Mouse (Mus musculus) embryonic fibroblast, embryonic 13.5 days (primary cell): ENCODE results near the gene Pigz. TPM values are rescaled to one million over a fixed set of nuclear protein-coding genes. Genes with fewer than 3 reads are reported as not detected.

Experiments used
- H3K27ac ChIP-seq: 2 replicates; pipeline ENCODE4 v1.5.1; 2012; ENCODE audit warnings: low read length, control low read depth, inconsistent platforms; ENCODE audit not compliant: insufficient read depth
- H3K4me1 ChIP-seq: 2 replicates; pipeline ENCODE4 v1.6.1; 2011; ENCODE audit warnings: low read length; ENCODE audit not compliant: control insufficient read depth, insufficient read depth
- H3K4me3 ChIP-seq: 2 replicates; pipeline ENCODE4 v1.5.1; 2011; ENCODE audit warnings: mild to moderate bottlenecking, control low read depth, low read length; ENCODE audit not compliant: insufficient read depth
- CTCF ChIP-seq: IDR thresholded peaks from 2 replicates; pipeline ENCODE4 v1.5.1; 2011; ENCODE audit warnings: mild to moderate bottlenecking, control low read depth, low read length, moderate library complexity, borderline replicate concordance; ENCODE audit not compliant: insufficient read depth
- POLR2A ChIP-seq: IDR thresholded peaks from 2 replicates; pipeline ENCODE4 v1.6.1; 2011; ENCODE audit warnings: low read depth, mild to moderate bottlenecking, control low read depth, low read length, moderate library complexity
- polyA plus RNA-seq: library from polyadenylated mRNA; stranded (reverse); fragments of >200 nt; gene quantifications from 2 replicates; pipeline ENCODE4 v1.2.4, GENCODE M21; 2011; ENCODE audit warnings: low read depth; ENCODE audit not compliant: missing spikeins, insufficient read length

Gene Pigz
- polyA plus RNA-seq, 1 experiment, result not detected

DNA sequence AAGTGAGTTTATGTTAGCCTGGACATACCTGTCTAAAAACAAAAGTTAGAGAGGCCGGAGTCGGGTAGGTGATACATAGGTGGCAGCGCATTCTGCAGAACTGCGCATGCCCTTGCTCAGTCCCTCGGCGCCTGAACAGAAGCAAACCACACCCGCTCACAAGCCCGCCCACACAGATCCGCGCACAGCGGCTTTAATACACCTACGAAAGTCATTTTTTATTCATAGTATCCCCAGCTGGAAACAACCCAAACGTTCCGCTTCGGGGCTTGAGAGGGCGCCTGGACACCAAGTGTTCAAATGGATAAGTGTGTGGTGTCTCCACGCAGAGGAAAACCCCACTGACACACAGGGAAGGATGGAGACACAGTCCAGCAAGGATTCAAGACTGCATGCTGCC is 2.3 kb upstream of the Pigz start:
- H3K4me1 ChIP-seq, result peaks cover 4% of the 10 kb centered on the region; the same call in 1 of the 2 replicates
- TF ChIP-seq CTCF, result no peak
- no peak for TF ChIP-seq POLR2A
- H3K27ac ChIP-seq, result no peak overlapping the region
- no peak overlapping the region for H3K4me3 ChIP-seq

DNA sequence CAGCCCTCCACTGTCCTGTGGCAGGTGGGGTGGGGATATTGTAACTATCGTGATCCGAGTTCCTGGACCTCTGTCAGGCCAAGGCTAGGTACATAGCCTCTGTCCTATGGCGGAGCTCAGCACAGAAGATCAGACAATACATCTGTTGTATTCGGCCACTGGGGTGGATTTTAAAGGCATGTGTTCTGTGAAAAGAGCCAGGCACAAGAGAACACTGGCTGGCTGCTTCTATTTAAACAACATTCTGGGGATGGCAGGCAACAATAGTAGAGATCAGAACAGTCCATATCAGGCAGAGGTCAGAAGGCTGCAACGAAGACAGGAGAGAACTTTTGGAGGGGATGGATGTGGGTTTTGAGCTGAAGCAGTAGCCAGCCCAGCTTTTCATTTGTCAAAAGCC is 1.4 kb upstream of the Pigz start:
- no peak for TF ChIP-seq CTCF
- no peak for TF ChIP-seq POLR2A
- Histone ChIP-seq H3K4me3 (no peak overlapping the region), H3K4me1 (peaks cover 4% of the 10 kb centered on the region; the same call in 1 of the 2 replicates), H3K27ac (no peak overlapping the region)

DNA sequence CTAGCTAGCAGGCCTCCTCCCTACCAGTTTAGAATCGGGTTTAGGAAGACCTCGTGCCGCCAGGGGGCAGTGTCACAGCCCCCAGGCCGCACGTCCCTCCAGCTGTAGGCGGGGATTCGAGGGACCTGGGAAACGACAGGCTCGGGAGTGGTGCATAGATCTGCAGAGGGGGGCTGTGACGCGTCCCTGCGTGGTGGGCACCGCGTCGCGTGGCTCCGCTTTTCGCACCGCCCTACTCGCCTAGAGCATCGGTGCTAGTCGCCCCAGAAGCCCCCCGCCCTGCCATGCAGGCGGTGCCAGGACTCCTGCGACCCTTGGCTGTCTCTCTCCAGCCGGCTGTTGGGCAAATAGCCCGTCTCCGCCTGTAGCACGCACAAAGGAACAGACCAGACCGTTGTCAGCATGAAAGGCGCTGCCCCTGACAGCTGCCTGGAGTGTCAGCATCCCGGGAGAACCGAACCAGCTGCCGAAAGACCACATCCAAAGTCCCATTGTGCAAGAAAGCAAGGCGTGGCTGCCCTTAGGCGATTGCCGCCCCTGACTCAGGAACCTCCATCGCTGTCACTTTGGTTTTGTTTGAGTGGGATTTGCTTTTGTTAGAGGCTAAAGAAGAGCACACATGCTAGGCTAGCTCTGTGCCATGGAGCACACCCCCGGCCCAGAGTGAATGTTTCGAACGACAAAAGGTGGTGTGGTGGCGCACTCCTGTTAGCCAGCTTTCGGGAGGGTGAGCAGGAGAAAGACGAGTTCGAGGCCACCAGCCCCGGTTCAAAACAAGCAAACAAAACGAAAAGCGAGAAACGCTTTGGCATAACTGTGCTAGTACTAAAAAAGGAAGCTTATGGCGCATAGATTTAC is 582 bp upstream of the Pigz start:
- peak overlapping the region; percentile 43 for H3K4me3 ChIP-seq
- peaks cover 4% of the 10 kb centered on the region; the same call in 1 of the 2 replicates for H3K4me1 ChIP-seq
- peak; percentile 50 for TF ChIP-seq POLR2A
- TF ChIP-seq CTCF, result peak; percentile 74
- H3K27ac ChIP-seq, result no peak overlapping the region

DNA sequence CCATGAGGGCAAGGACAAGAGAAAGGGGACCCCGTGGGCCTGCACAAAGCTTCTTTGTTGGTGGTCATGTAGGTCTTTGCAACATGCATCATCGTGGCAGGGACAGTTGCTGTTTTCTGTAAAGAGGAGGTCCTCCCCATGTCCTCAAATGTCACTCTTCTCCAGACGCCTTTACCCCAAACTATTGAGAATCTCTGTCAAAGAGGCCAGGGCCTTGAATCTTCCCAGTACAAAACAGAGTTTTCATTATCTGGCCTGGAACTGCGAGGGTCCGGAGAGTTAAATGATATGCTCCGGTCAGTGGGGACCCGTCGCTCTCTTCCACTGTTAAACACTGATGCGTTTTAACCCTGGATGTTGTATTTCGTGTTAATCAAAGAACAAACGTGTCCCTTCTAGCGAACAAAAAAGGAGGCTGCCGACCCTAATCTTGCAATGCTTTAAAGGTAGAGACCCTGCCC is 929 bp downstream of the Pigz start:
- Histone ChIP-seq H3K27ac (no peak overlapping the region), H3K4me1 (peaks cover 4% of the 10 kb centered on the region; the same call in 1 of the 2 replicates), H3K4me3 (no peak overlapping the region)
- TF ChIP-seq POLR2A (no peak), CTCF (no peak)

DNA sequence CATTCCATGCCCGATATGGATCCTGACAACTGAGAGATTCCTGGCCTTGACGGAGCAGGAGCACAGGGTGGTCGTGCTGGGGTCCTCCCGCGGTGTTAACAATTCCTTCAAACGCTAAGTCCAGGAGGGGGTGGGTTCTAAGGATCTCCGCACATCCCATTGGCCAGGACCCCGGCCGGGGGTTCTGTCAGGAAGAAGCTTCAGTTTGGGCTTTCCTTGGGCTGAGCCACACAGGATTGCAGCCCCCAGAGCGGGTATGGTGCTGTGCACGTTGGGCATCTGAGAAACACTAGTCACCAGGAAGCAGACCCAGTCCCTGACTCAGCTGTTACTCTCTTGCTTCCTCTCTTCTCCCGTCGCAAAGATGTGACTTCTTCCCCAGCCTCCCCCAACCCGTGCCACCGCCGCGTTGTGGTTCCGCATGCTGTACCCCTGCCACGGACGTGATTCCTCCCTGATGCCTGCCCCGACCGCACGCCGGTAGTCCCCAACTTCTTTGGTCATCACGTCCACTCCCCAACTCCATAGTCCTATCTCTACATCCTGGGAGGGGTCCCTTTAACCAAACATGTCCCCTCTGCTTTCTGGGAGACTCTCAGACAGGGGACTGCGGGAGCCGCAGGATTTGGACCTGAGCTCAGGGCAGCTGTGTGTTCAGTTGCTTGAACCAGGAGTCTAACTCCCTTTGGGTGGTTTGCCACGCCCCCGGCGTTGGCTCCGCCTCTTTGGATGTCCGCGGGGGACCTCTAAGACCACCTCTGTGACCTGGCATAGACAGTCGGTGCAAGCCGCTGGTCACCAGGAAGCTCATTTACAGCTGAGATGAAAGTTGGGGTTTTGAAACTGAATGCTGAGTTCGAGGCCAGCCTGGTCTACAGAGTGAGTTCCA is 1.7 kb downstream of the Pigz start:
- peak overlapping the region; percentile 3; the same call in 1 of the 2 replicates for H3K4me3 ChIP-seq
- TF ChIP-seq POLR2A (no peak), CTCF (no peak)

DNA sequence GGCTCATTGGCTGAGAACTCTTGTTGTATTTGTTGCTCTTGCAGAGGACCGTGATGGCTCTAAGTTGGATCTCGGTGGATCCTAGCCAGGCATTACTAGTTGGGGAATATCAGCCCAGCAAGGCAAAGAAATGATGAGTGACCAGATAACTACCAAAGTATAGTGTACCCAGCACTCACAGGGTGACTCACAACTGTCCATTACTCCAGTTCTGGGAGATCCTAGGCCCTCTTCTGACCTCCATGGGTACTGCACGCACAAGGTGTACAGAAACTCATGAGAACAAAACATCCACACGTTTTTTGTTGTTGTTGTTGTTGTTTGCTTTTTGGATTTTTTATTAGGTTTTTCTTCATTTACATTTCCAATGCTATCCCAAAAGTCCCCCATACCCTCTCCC is 2.9 kb downstream of the Pigz start:
- H3K4me3 ChIP-seq, result no peak overlapping the region
- H3K27ac ChIP-seq, result no peak overlapping the region
- TF ChIP-seq POLR2A (no peak), CTCF (no peak)
- peaks cover 4% of the 10 kb centered on the region; the same call in 1 of the 2 replicates for H3K4me1 ChIP-seq

More for the DNA sequence above, 1.7 kb downstream of the Pigz start:
- no peak overlapping the region for H3K27ac ChIP-seq
- peaks cover 4% of the 10 kb centered on the region; the same call in 1 of the 2 replicates for H3K4me1 ChIP-seq

DNA sequence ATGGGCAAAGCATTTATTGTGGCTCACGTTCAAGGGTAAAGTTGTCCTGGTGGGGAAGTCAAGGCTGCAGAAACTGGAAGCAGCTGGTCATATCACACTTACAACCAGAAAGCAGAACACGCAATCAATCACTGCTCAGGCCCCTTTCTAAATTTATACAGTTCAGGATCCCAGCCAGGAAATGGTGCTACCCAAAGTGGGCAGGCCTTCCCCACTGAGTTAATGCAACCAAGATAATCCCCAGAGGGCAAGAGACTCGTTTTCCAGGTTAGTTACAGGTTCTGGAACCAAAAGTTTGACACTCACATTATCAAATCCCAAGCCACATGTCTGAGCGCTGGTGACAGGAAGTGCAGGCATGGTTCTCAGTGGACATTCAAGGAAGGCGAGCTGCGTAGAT is 5.2 kb downstream of the Pigz start:
- H3K4me1 ChIP-seq, result no peaks in the 10 kb centered on the region
- H3K4me3 ChIP-seq, result no peak overlapping the region
- no peak overlapping the region for H3K27ac ChIP-seq
- TF ChIP-seq CTCF (no peak), POLR2A (no peak)

DNA sequence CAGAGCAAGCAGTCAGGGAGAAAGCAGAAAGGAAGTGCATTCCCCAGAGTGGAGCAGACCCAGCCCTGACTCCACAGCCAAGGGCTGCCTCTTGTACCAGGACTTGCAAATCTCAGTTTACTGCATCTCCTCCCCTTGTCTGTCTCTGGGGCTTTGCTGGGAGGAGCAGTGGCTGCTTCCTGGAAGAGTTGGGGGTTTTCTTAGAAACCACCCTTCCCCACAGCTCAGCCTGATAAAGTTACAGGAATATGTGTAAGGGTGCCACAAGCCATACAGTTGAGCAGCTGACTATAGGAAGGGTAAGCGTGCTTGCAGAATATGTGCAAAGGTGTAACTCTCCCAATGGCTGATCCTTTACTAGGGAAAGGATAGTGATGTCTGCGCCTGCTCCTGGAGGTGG is 6.9 kb downstream of the Pigz start:
- Histone ChIP-seq H3K4me1 (no peaks in the 10 kb centered on the region), H3K4me3 (no peak overlapping the region), H3K27ac (no peak overlapping the region)
- TF ChIP-seq POLR2A (no peak), CTCF (no peak)

DNA sequence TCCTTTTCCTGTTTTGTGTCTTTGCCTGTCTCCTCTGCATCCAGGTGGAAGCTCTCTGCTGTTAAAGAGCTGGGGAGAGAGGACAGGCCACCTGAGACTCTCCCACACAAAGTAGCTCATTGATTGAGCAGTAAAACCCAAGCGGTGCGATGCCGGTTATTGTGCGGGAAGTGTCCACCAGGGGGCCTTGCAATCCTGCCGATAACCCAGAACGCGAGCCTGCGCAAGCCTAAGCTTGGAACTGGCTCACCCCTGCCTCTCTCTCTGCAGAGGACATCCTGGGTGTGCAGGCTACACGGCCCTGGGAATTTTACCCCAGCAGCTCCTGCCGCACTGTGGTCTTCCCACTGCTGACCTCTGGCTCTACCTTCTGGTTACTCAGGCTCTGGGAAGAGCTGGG is 10.3 kb downstream of the Pigz start:
- no peak overlapping the region for H3K27ac ChIP-seq
- peak; percentile 63 for TF ChIP-seq CTCF
- no peak for TF ChIP-seq POLR2A
- no peak overlapping the region for H3K4me3 ChIP-seq
- H3K4me1 ChIP-seq, result 0 out of 2 replicates have a peak, but pooled peaks cover 3% of the 10 kb centered on the region
